Mouse (Mus musculus): ENCODE data around the gene Rbpjl. TPM values are rescaled to one million over a fixed set of nuclear protein-coding genes. Genes with fewer than 3 reads are reported as not detected.

The Rbpjl gene
- 0.04 TPM for polyA plus RNA-seq (2015; fragmentation: Illumina TruSeq; extraction: RNeasy Lipid Tissue Mini Kit (QIAGEN cat#74804); ENCODE audit: insufficient read depth, low replicate concordance)

GRCm38 (mm10) chr2:164402906-164403305 is at the start of gene Rbpjl:
Rbpjl (plus strand) TSS chr2:164403141.

GRCm38 (mm10) chr2:164389020-164389419 is 13.9 kb upstream of the Rbpjl start, which contains the start of gene Slpi:
Slpi (minus strand) TSS chr2:164389095.

GRCm38 (mm10) chr2:164405060-164405459 is 2.1 kb downstream of the Rbpjl start, which contains the start of gene Matn4:
Matn4 (minus strand) TSS chr2:164405160.

GRCm38 (mm10) chr2:164443460-164444000 is 40.6 kb downstream of the Rbpjl start, which contains the start of gene Sdc4:
Sdc4 (minus strand) TSS chr2:164443887.

GRCm38 (mm10) chr2:164456864-164457300 is 53.9 kb downstream of the Rbpjl start, which contains the start of gene Sys1:
Sys1 (plus strand) TSS chr2:164456964.

GRCm38 (mm10) chr2:164460745-164461551 is 58.0 kb downstream of the Rbpjl start, which contains the start of gene Gm20458:
Gm20458 (plus strand) TSS chr2:164460967.

Other genes with a start within 250 kb of the Rbpjl start
- gene Kcns1, start 232.0 kb upstream of the Rbpjl start, polyA plus RNA-seq (2015; fragmentation: Illumina TruSeq; extraction: RNeasy Lipid Tissue Mini Kit (QIAGEN cat#74804); ENCODE audit: insufficient read depth, low replicate concordance), result not detected
- not detected for gene Wfdc5, start 220.4 kb upstream of the Rbpjl start, polyA plus RNA-seq (2015; fragmentation: Illumina TruSeq; extraction: RNeasy Lipid Tissue Mini Kit (QIAGEN cat#74804); ENCODE audit: insufficient read depth, low replicate concordance)
- gene Wfdc12, start 212.5 kb upstream of the Rbpjl start, polyA plus RNA-seq (2015; fragmentation: Illumina TruSeq; extraction: RNeasy Lipid Tissue Mini Kit (QIAGEN cat#74804); ENCODE audit: insufficient read depth, low replicate concordance), result not detected
- not detected for gene Wfdc15a, start 203.0 kb upstream of the Rbpjl start, polyA plus RNA-seq (2015; fragmentation: Illumina TruSeq; extraction: RNeasy Lipid Tissue Mini Kit (QIAGEN cat#74804); ENCODE audit: insufficient read depth, low replicate concordance)
- gene Wfdc15b, start 181.5 kb upstream of the Rbpjl start, polyA plus RNA-seq (2015; fragmentation: Illumina TruSeq; extraction: RNeasy Lipid Tissue Mini Kit (QIAGEN cat#74804); ENCODE audit: insufficient read depth, low replicate concordance), result not detected
- gene Svs2, start 164.7 kb upstream of the Rbpjl start, polyA plus RNA-seq (2015; fragmentation: Illumina TruSeq; extraction: RNeasy Lipid Tissue Mini Kit (QIAGEN cat#74804); ENCODE audit: insufficient read depth, low replicate concordance), result not detected
- not detected for gene Svs3b, start 146.5 kb upstream of the Rbpjl start, polyA plus RNA-seq (2015; fragmentation: Illumina TruSeq; extraction: RNeasy Lipid Tissue Mini Kit (QIAGEN cat#74804); ENCODE audit: insufficient read depth, low replicate concordance)
- gene Svs4, start 124.7 kb upstream of the Rbpjl start, polyA plus RNA-seq (2015; fragmentation: Illumina TruSeq; extraction: RNeasy Lipid Tissue Mini Kit (QIAGEN cat#74804); ENCODE audit: insufficient read depth, low replicate concordance), result not detected
- gene Svs3a, start 113.9 kb upstream of the Rbpjl start, polyA plus RNA-seq (2015; fragmentation: Illumina TruSeq; extraction: RNeasy Lipid Tissue Mini Kit (QIAGEN cat#74804); ENCODE audit: insufficient read depth, low replicate concordance), result not detected
- gene Svs6, start 86.4 kb upstream of the Rbpjl start, polyA plus RNA-seq (2015; fragmentation: Illumina TruSeq; extraction: RNeasy Lipid Tissue Mini Kit (QIAGEN cat#74804); ENCODE audit: insufficient read depth, low replicate concordance), result not detected
- not detected for gene Svs5, start 70.4 kb upstream of the Rbpjl start, polyA plus RNA-seq (2015; fragmentation: Illumina TruSeq; extraction: RNeasy Lipid Tissue Mini Kit (QIAGEN cat#74804); ENCODE audit: insufficient read depth, low replicate concordance)
- 67.5 TPM for gene Slpi, start 14.0 kb upstream of the Rbpjl start, polyA plus RNA-seq (2015; fragmentation: Illumina TruSeq; extraction: RNeasy Lipid Tissue Mini Kit (QIAGEN cat#74804); ENCODE audit: insufficient read depth, low replicate concordance)
- 0.06 TPM for gene Matn4, start 2.0 kb downstream of the Rbpjl start, polyA plus RNA-seq (2015; fragmentation: Illumina TruSeq; extraction: RNeasy Lipid Tissue Mini Kit (QIAGEN cat#74804); ENCODE audit: insufficient read depth, low replicate concordance)
- 55.3 TPM for gene Sdc4, start 40.7 kb downstream of the Rbpjl start, polyA plus RNA-seq (2015; fragmentation: Illumina TruSeq; extraction: RNeasy Lipid Tissue Mini Kit (QIAGEN cat#74804); ENCODE audit: insufficient read depth, low replicate concordance)
- gene Sys1, start 53.8 kb downstream of the Rbpjl start, polyA plus RNA-seq (2015; fragmentation: Illumina TruSeq; extraction: RNeasy Lipid Tissue Mini Kit (QIAGEN cat#74804); ENCODE audit: insufficient read depth, low replicate concordance), result 21.8 TPM
- gene Gm20458, start 57.8 kb downstream of the Rbpjl start, polyA plus RNA-seq (2015; fragmentation: Illumina TruSeq; extraction: RNeasy Lipid Tissue Mini Kit (QIAGEN cat#74804); ENCODE audit: insufficient read depth, low replicate concordance), result not detected
- gene Trp53tg5, start 70.6 kb downstream of the Rbpjl start, polyA plus RNA-seq (2015; fragmentation: Illumina TruSeq; extraction: RNeasy Lipid Tissue Mini Kit (QIAGEN cat#74804); ENCODE audit: insufficient read depth, low replicate concordance), result not detected
- gene Dbndd2, start 83.0 kb downstream of the Rbpjl start, polyA plus RNA-seq (2015; fragmentation: Illumina TruSeq; extraction: RNeasy Lipid Tissue Mini Kit (QIAGEN cat#74804); ENCODE audit: insufficient read depth, low replicate concordance), result 12.0 TPM
- gene Pigt, start 94.4 kb downstream of the Rbpjl start, polyA plus RNA-seq (2015; fragmentation: Illumina TruSeq; extraction: RNeasy Lipid Tissue Mini Kit (QIAGEN cat#74804); ENCODE audit: insufficient read depth, low replicate concordance), result 28.4 TPM
- not detected for gene Wfdc2, start 159.3 kb downstream of the Rbpjl start, polyA plus RNA-seq (2015; fragmentation: Illumina TruSeq; extraction: RNeasy Lipid Tissue Mini Kit (QIAGEN cat#74804); ENCODE audit: insufficient read depth, low replicate concordance)
- gene Spint3, start 170.3 kb downstream of the Rbpjl start, polyA plus RNA-seq (2015; fragmentation: Illumina TruSeq; extraction: RNeasy Lipid Tissue Mini Kit (QIAGEN cat#74804); ENCODE audit: insufficient read depth, low replicate concordance), result not detected
- gene Wfdc6a, start 182.3 kb downstream of the Rbpjl start, polyA plus RNA-seq (2015; fragmentation: Illumina TruSeq; extraction: RNeasy Lipid Tissue Mini Kit (QIAGEN cat#74804); ENCODE audit: insufficient read depth, low replicate concordance), result 0.44 TPM
- gene Eppin, start 190.5 kb downstream of the Rbpjl start, polyA plus RNA-seq (2015; fragmentation: Illumina TruSeq; extraction: RNeasy Lipid Tissue Mini Kit (QIAGEN cat#74804); ENCODE audit: insufficient read depth, low replicate concordance), result not detected
- not detected for gene Wfdc6b, start 210.4 kb downstream of the Rbpjl start, polyA plus RNA-seq (2015; fragmentation: Illumina TruSeq; extraction: RNeasy Lipid Tissue Mini Kit (QIAGEN cat#74804); ENCODE audit: insufficient read depth, low replicate concordance)
- not detected for gene Wfdc8, start 210.5 kb downstream of the Rbpjl start, polyA plus RNA-seq (2015; fragmentation: Illumina TruSeq; extraction: RNeasy Lipid Tissue Mini Kit (QIAGEN cat#74804); ENCODE audit: insufficient read depth, low replicate concordance)
- not detected for gene Wfdc16, start 235.7 kb downstream of the Rbpjl start, polyA plus RNA-seq (2015; fragmentation: Illumina TruSeq; extraction: RNeasy Lipid Tissue Mini Kit (QIAGEN cat#74804); ENCODE audit: insufficient read depth, low replicate concordance)

Data from spleen, adult 10 weeks (tissue).